Mouse (Mus musculus): ENCODE measurements around the gene Speg. TPM values are rescaled to one million over a fixed set of nuclear protein-coding genes. Genes with fewer than 3 reads are reported as not detected.
A peak's percentile ranks its signal among the peaks of the same experiment; 100 is the strongest.

The Speg gene
- polyA plus RNA-seq, 1 experiment from 2014 or later = 20.8 TPM

DNA sequence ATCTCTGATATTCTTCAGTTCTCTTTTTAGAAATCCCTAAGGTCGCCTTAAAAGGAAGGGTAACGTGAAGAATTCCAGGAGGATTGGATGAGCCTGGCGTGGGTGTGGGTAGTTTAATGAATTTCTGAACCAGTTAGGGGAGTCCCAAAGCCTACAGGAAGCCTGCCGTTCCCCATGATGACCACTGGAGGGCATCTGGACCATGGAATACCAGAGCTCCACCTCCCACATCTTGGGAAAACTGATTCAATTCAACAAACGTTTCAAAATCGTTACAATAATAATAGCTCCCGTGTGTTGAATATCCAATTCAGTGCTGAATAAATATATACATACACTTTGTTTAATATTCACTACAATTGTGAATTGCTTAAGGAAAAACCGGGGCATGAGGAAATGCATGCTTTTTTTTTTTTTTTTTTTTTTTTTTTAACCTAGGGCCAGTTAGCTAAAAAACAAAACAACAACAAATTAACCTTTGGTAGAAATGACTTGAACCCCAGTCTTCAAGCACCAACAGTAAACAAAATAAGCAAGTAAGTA is 32.2 kb upstream of the Speg start:
- Histone ChIP-seq H3K9me3 (ENCODE audit: control insufficient read depth, low read length) (no peaks in the 10 kb centered on the region), H3K4me1 (ENCODE audit: control insufficient read depth, insufficient read depth, low read length) (peaks cover 20% of the 10 kb centered on the region), H3K36me3 (ENCODE audit: control insufficient read depth, insufficient read depth, low read length) (no peaks in the 10 kb centered on the region), H3K4me2 (ENCODE audit: low read depth, low read length) (no peak overlapping the region), H3K27me3 (ENCODE audit: control insufficient read depth, insufficient read depth, low read length) (no peaks in the 10 kb centered on the region), H3K4me3 (ENCODE audit: low read depth, low read length) (no peak overlapping the region), H3K27ac (ENCODE audit: low read depth, low read length) (no peak overlapping the region), H3K9ac (replicated peaks; ENCODE audit: low read depth, low read length) (no peak overlapping the region)
- ATAC-seq (ENCODE audit: low read depth) = 0 out of 2 replicates have a peak, but pooled peaks have one; percentile 50
- 1% methylated on average over 8 of the region's 8 CpGs for WGBS

DNA sequence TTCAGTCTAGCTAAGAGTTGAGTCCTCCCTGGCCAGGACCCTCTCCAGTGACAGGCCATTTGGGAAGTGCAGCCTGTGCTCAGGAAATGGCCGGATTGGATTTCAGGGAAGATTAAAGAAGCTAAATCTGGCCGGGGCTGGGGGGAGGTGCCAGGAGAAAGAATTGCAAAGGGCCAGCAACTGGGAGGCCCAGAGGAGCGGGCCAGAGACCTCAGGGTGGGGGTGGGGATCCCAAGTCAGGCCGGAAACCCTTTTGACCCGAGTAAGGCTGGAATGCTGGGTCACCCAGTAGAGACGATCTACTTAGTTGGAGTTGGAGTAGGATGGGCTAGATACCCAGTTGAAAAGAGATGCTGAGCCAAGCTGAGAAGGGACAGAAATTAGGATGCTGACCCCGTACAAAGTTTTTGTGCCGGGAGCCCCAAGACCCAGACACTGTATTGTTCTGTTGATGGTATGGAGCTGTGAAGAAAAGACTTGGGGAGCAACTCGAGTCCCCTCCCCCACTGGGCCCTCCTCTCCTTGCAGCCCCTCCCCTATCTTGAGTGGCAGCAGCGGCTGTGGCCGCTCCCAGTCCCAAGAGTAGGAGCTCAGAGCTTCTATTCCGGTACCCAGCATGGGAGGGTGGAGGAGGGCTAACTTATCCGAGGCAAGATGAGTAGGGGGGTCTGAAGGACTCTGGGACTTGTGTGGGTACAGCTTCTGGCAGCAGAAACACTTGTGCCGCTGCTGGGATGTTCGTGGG is 30.6 kb upstream of the Speg start:
- Histone ChIP-seq H3K4me3 (ENCODE audit: low read depth, low read length) (no peak overlapping the region), H3K27me3 (ENCODE audit: control insufficient read depth, insufficient read depth, low read length) (no peaks in the 10 kb centered on the region), H3K9ac (replicated peaks; ENCODE audit: low read depth, low read length) (no peak overlapping the region), H3K9me3 (ENCODE audit: control insufficient read depth, low read length) (no peaks in the 10 kb centered on the region), H3K4me2 (ENCODE audit: low read depth, low read length) (no peak overlapping the region), H3K27ac (ENCODE audit: low read depth, low read length) (no peak overlapping the region), H3K36me3 (ENCODE audit: control insufficient read depth, insufficient read depth, low read length) (no peaks in the 10 kb centered on the region), H3K4me1 (ENCODE audit: control insufficient read depth, insufficient read depth, low read length) (peaks cover 7% of the 10 kb centered on the region)
- 4% methylated on average over 15 of the region's 15 CpGs for WGBS
- ATAC-seq (ENCODE audit: low read depth) = no peak

DNA sequence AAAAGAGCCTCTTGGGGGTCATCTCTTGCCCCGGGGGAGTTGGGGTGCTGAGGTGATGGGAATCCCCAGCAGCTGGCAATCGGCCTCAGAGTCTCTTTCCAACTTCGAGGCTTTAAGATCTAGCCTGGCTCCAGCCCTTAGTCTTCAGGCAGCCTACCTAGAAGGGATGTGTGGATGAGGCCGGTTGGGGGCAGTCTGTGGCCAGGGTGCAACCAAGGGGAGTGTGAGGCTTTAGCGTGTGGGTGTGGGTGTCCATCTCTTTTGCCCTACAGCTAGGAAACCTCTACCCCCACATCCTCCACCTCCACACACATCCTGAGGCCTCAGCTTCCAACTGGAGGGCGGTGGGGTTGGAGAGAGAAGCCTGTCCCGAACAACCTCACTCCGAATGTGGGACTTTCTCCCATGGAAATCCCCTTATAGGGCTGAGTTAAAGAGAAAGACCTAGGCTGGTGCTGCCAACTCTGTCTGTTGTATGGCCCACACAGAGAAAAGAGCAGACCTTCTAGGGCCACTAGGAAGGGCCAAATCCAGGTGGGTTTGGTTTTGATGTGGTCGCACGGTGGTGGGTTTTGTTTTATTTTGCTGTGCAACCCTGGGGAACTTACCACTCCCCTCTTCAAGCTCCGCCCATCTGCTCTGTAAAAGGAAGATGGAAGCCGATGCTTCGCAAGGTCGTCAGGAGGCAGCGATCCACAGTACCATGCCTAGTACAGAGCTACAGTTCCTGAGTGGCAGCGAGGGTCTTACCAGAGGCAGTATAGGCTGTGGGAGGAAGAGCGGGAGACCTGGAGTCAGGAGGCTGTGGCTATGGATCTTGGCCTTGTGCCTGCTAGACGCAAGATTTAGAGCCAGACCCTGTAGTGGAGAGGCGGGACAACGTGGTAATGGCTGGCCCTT is 29.8 kb upstream of the Speg start:
- ATAC-seq (ENCODE audit: low read depth) = no peak
- WGBS = 35% methylated on average over 20 of the region's 20 CpGs
- H3K4me1 ChIP-seq (ENCODE audit: control insufficient read depth, insufficient read depth, low read length) = peaks cover 2% of the 10 kb centered on the region; the same call in 1 of the 2 replicates
- H3K27ac ChIP-seq (ENCODE audit: low read depth, low read length) = no peak overlapping the region
- H3K4me3 ChIP-seq (ENCODE audit: low read depth, low read length) = no peak overlapping the region
- H3K36me3 ChIP-seq (ENCODE audit: control insufficient read depth, insufficient read depth, low read length) = no peaks in the 10 kb centered on the region
- no peak overlapping the region for H3K9ac ChIP-seq (replicated peaks; ENCODE audit: low read depth, low read length)
- no peaks in the 10 kb centered on the region for H3K27me3 ChIP-seq (ENCODE audit: control insufficient read depth, insufficient read depth, low read length)
- no peaks in the 10 kb centered on the region for H3K9me3 ChIP-seq (ENCODE audit: control insufficient read depth, low read length)
- no peak overlapping the region for H3K4me2 ChIP-seq (ENCODE audit: low read depth, low read length)

DNA sequence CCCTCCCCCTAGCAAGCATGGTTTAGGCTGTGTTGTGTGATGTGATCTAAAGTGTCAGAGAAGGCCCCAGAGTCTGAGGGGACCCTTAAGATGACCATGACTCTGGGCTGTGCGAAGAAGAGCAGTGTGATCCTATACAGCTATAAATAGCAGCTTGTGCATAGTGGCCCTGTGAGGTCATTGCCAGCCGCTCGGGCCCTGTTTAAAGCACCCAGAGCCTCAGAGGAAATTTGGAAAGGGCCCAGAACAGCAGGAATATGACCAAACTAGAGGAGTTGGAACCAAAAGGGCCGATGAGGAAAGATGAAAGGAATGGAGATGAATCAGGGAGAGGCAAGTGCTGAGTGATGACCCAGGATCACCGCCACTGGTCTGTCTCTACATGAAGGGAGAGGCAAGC is 27.8 kb upstream of the Speg start:
- peaks cover 2% of the 10 kb centered on the region; the same call in 1 of the 2 replicates for H3K4me1 ChIP-seq (ENCODE audit: control insufficient read depth, insufficient read depth, low read length)
- no peaks in the 10 kb centered on the region for H3K9me3 ChIP-seq (ENCODE audit: control insufficient read depth, low read length)
- no peak for ATAC-seq (ENCODE audit: low read depth)
- H3K4me3 ChIP-seq (ENCODE audit: low read depth, low read length) = no peak overlapping the region
- H3K36me3 ChIP-seq (ENCODE audit: control insufficient read depth, insufficient read depth, low read length) = no peaks in the 10 kb centered on the region
- no peak overlapping the region for H3K27ac ChIP-seq (ENCODE audit: low read depth, low read length)
- H3K9ac ChIP-seq (replicated peaks; ENCODE audit: low read depth, low read length) = no peak overlapping the region
- no peaks in the 10 kb centered on the region for H3K27me3 ChIP-seq (ENCODE audit: control insufficient read depth, insufficient read depth, low read length)
- WGBS = 80% methylated on average over 5 of the region's 5 CpGs
- H3K4me2 ChIP-seq (ENCODE audit: low read depth, low read length) = no peak overlapping the region

DNA sequence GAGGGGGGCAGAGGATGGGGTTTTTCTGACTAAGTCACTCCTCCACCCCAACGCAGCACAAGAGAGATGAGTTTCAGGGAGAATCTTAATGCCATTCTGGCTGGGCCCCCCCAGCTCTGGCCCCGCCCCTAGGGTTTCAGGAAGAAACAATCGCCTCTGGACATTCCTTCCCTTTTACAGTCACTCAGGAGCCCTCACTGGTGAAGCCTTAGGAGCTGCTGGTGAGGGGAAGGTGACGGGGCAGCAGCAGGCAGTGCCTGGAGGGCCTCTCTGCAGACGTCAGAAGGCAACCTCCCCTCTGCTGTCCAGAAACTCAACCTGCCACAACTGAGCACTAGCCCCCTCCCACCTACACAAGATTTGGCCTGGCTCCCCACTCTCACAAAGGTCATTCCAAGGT is 25.8 kb upstream of the Speg start:
- Histone ChIP-seq H3K27me3 (ENCODE audit: control insufficient read depth, insufficient read depth, low read length) (no peaks in the 10 kb centered on the region), H3K27ac (ENCODE audit: low read depth, low read length) (no peak overlapping the region), H3K36me3 (ENCODE audit: control insufficient read depth, insufficient read depth, low read length) (no peaks in the 10 kb centered on the region), H3K4me3 (ENCODE audit: low read depth, low read length) (no peak overlapping the region), H3K4me2 (ENCODE audit: low read depth, low read length) (no peak overlapping the region), H3K9ac (replicated peaks; ENCODE audit: low read depth, low read length) (no peak overlapping the region), H3K4me1 (ENCODE audit: control insufficient read depth, insufficient read depth, low read length) (peaks cover 1% of the 10 kb centered on the region; the same call in 1 of the 2 replicates), H3K9me3 (ENCODE audit: control insufficient read depth, low read length) (no peaks in the 10 kb centered on the region)
- no peak for ATAC-seq (ENCODE audit: low read depth)
- 45% methylated on average over 5 of the region's 5 CpGs for WGBS

DNA sequence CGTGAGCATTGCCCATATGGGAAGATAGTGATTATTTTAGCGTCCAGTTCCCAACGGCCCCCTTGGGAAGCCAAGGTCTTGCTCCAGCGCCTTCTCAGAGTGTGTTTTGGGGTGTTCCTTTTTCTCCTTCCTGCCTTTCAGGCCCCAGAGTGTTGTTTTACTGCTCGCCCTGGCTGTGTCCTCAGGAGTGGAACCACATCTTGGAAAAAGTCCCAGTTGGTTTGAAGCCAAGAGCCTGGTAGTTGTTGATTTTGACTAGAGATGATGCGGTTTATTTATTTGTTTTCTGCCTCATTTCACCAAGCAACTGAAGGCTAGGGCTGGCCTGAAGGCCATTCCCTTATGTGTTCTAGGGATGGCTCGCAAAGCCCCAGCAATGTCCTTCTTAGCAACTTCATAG is 17.8 kb upstream of the Speg start:
- Histone ChIP-seq H3K9ac (replicated peaks; ENCODE audit: low read depth, low read length) (no peak overlapping the region), H3K27ac (ENCODE audit: low read depth, low read length) (no peak overlapping the region), H3K4me1 (ENCODE audit: control insufficient read depth, insufficient read depth, low read length) (peaks cover 7% of the 10 kb centered on the region; the same call in 1 of the 2 replicates), H3K4me2 (ENCODE audit: low read depth, low read length) (no peak overlapping the region), H3K4me3 (ENCODE audit: low read depth, low read length) (no peak overlapping the region), H3K9me3 (ENCODE audit: control insufficient read depth, low read length) (no peaks in the 10 kb centered on the region), H3K27me3 (ENCODE audit: control insufficient read depth, insufficient read depth, low read length) (peaks cover 16% of the 10 kb centered on the region), H3K36me3 (ENCODE audit: control insufficient read depth, insufficient read depth, low read length) (no peaks in the 10 kb centered on the region)
- no peak for ATAC-seq (ENCODE audit: low read depth)
- WGBS = 71% methylated on average over 7 of the region's 7 CpGs

DNA sequence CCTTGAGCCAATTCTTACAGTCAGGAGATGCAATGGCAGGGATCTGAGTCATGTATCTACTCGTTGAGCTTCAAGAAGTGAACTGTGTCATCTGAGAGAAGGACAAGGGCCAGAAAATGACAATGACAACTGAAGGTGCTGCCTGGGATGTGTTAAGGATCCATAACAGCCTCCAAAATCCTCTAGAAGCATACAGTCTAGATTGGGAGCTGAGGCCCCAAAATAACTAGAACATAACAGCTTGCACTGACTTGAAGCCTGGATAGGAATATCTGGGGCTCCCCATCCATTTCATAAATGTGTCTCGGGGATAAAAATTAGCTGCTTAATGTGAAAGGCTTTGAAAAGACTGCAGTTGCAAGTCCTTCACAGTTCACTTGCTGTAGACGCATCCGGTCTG is 17.1 kb upstream of the Speg start:
- Histone ChIP-seq H3K36me3 (ENCODE audit: control insufficient read depth, insufficient read depth, low read length) (no peaks in the 10 kb centered on the region), H3K4me3 (ENCODE audit: low read depth, low read length) (no peak overlapping the region), H3K4me1 (ENCODE audit: control insufficient read depth, insufficient read depth, low read length) (peaks cover 7% of the 10 kb centered on the region; the same call in 1 of the 2 replicates), H3K4me2 (ENCODE audit: low read depth, low read length) (no peak overlapping the region), H3K27me3 (ENCODE audit: control insufficient read depth, insufficient read depth, low read length) (peaks cover 16% of the 10 kb centered on the region), H3K27ac (ENCODE audit: low read depth, low read length) (no peak overlapping the region), H3K9ac (replicated peaks; ENCODE audit: low read depth, low read length) (no peak overlapping the region), H3K9me3 (ENCODE audit: control insufficient read depth, low read length) (no peaks in the 10 kb centered on the region)
- WGBS = 89% methylated on average over 4 of the region's 4 CpGs
- ATAC-seq (ENCODE audit: low read depth) = no peak

DNA sequence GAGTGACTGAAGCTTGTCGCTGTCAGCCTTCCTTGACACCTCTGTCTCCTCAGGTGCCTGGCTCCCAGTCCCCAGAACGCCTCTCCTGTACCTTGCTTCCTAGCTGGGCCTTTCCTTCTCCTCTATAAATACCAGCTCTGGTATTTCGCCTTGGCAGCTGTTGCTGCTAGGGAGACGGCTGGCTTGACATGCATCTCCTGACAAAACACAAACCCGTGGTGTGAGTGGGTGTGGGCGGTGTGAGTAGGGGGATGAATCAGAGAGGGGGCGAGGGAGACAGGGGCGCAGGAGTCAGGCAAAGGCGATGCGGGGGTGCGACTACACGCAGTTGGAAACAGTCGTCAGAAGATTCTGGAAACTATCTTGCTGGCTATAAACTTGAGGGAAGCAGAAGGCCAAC is 15.8 kb upstream of the Speg start:
- no peak overlapping the region for H3K4me2 ChIP-seq (ENCODE audit: low read depth, low read length)
- H3K27me3 ChIP-seq (ENCODE audit: control insufficient read depth, insufficient read depth, low read length) = peaks cover 16% of the 10 kb centered on the region
- no peak overlapping the region for H3K9ac ChIP-seq (replicated peaks; ENCODE audit: low read depth, low read length)
- H3K9me3 ChIP-seq (ENCODE audit: control insufficient read depth, low read length) = no peaks in the 10 kb centered on the region
- no peak for ATAC-seq (ENCODE audit: low read depth)
- no peak overlapping the region for H3K4me3 ChIP-seq (ENCODE audit: low read depth, low read length)
- H3K36me3 ChIP-seq (ENCODE audit: control insufficient read depth, insufficient read depth, low read length) = no peaks in the 10 kb centered on the region
- H3K27ac ChIP-seq (ENCODE audit: low read depth, low read length) = no peak overlapping the region
- 74% methylated on average over 13 of the region's 13 CpGs for WGBS
- H3K4me1 ChIP-seq (ENCODE audit: control insufficient read depth, insufficient read depth, low read length) = peaks cover 7% of the 10 kb centered on the region; the same call in 1 of the 2 replicates
